Mouse (Mus musculus) hindbrain, embryonic 12.5 days (tissue): Measurements from ENCODE around the gene Rorc. TPM values are rescaled to one million over a fixed set of nuclear protein-coding genes. Genes with fewer than 3 reads are reported as not detected.

Source experiments
- ATAC-seq: fragments of 200-750 bp; cut with Nextera tagmentation; 2 replicates; pipeline ENCODE4 v1.8.0; 2017; ENCODE audit warnings: moderate TSS enrichment; ENCODE audit not compliant: low FRiP score
- H3K27ac ChIP-seq: fragments of 300-500 bp; sonication (generic); 2 replicates; pipeline ENCODE4 v1.5.1; 2016; ENCODE audit warnings: mild to moderate bottlenecking
- H3K27me3 ChIP-seq: fragments of 300-500 bp; sonication (generic); 2 replicates; pipeline ENCODE4 v1.6.1; 2016; ENCODE audit warnings: mild to moderate bottlenecking
- H3K36me3 ChIP-seq: fragments of 300-500 bp; sonication (generic); 2 replicates; pipeline ENCODE4 v1.6.1; 2016; ENCODE audit warnings: mild to moderate bottlenecking
- H3K4me1 ChIP-seq: fragments of 300-500 bp; sonication (generic); 2 replicates; pipeline ENCODE4 v1.6.1; 2016
- H3K4me2 ChIP-seq: fragments of 300-500 bp; sonication (generic); replicated peaks from 2 replicates; pipeline ENCODE4 v1.6.1; 2016; ENCODE audit warnings: mild to moderate bottlenecking
- H3K4me3 ChIP-seq: fragments of 300-500 bp; sonication (generic); 2 replicates; pipeline ENCODE4 v1.5.1; 2016; ENCODE audit warnings: mild to moderate bottlenecking
- H3K9ac ChIP-seq: fragments of 300-500 bp; sonication (generic); 2 replicates; pipeline ENCODE4 v1.6.1; 2016; ENCODE audit warnings: mild to moderate bottlenecking, moderate library complexity
- H3K9me3 ChIP-seq: fragments of 300-500 bp; sonication (generic); replicated peaks from 2 replicates; pipeline ENCODE4 v1.6.1; 2016; ENCODE audit warnings: mild to moderate bottlenecking
- WGBS: fragments of 180-500 bp; shearing (Covaris S2); methylation state at CpG from one replicate; pipeline ENCODE4 v1.1.7; 2016; 5-methylcytosine and 5-hydroxymethylcytosine counted together
- polyA plus RNA-seq: library from polyadenylated mRNA; unstranded; fragments of >200 nt; fragmentation: Nextera tagmentation; extraction: Ambion mirVana; gene quantifications from 2 replicates; pipeline ENCODE4 v1.2.1, GENCODE M21; 2016

The Rorc gene
- polyA plus RNA-seq, 1 experiment from 2014 or later, result 0.76 TPM

- Histone ChIP-seq H3K4me1 (peaks cover 18% of the 10 kb centered on the region), H3K27me3 (peaks cover 49% of the 10 kb centered on the region), H3K27ac (peak overlapping the region; percentile 41), H3K36me3 (no peaks in the 10 kb centered on the region), H3K4me2 (peak overlapping the region; percentile 94), H3K9me3 (no peaks in the 10 kb centered on the region), H3K9ac (peak overlapping the region; percentile 84), H3K4me3 (peak overlapping the region; percentile 57)
- 4% methylated on average over 22 of the region's 23 CpGs for WGBS
- ATAC-seq, result peak; percentile 61
Observed at GRCm38 (mm10) chr3:94364154-94364526, 8.5 kb upstream of the Rorc start.

DNA sequence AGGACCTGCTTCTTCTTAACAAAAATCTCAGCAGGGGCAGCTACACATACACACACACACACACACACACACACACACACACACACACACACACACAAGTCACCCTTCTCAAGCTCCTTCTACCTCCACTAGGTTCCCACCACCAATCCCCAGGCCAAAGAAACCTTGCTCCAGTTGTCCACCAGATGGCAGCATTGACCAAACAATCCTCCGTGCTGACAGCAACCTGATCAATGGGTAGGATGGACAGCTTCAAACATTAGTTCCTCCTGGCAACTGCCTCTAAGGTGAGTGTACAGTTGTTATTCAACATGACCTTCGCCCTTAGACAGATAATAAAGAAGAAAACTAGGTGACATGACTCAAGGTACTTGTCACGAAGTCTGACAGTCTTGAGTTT lies 5.8 kb upstream of the Rorc start:
- WGBS, result 20% methylated on average over 3 of the region's 3 CpGs
- ATAC-seq, result peak; percentile 14; the same call in 1 of the 2 replicates
- no peak overlapping the region for H3K9ac ChIP-seq
- H3K4me3 ChIP-seq, result no peak overlapping the region
- H3K27ac ChIP-seq, result no peak overlapping the region
- no peaks in the 10 kb centered on the region for H3K9me3 ChIP-seq
- H3K4me1 ChIP-seq, result peaks cover 22% of the 10 kb centered on the region
- H3K36me3 ChIP-seq, result no peaks in the 10 kb centered on the region
- peaks cover 46% of the 10 kb centered on the region for H3K27me3 ChIP-seq
- H3K4me2 ChIP-seq, result no peak overlapping the region

DNA sequence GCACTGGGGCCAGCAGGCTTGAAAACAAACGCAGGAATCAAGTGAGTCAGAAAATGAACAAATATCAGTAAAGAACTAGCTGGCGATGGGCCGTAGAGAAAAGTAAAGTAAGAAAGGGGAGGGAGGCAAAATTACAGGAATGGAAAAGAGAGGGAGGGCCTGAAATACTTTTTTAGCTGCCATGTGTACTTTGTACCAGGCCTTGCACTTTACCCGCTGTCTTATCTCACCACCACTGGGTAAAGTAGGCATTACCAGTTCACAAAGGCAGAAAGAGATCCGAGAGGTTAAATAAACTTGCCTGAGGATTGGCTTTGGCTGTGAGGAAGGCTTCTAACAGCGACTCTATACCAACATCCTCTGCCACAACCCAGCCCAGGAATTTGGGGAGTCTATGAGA lies 5.1 kb upstream of the Rorc start:
- H3K36me3 ChIP-seq, result no peaks in the 10 kb centered on the region
- 82% methylated on average over 6 of the region's 6 CpGs for WGBS

GRCm38 (mm10) chr3:94368631-94369030 lies 4.0 kb upstream of the Rorc start:
- H3K9ac ChIP-seq, result no peak overlapping the region
- 69% methylated on average over 6 of the region's 6 CpGs for WGBS
- peaks cover 39% of the 10 kb centered on the region for H3K27me3 ChIP-seq

More for the DNA sequence above, 5.1 kb upstream of the Rorc start:
- H3K9ac ChIP-seq, result no peak overlapping the region
- H3K9me3 ChIP-seq, result no peaks in the 10 kb centered on the region
- H3K27me3 ChIP-seq, result peaks cover 39% of the 10 kb centered on the region
- ATAC-seq, result no peak
- no peak overlapping the region for H3K4me3 ChIP-seq
- H3K27ac ChIP-seq, result no peak overlapping the region
- H3K4me1 ChIP-seq, result peaks cover 21% of the 10 kb centered on the region
- no peak overlapping the region for H3K4me2 ChIP-seq

GRCm38 (mm10) chr3:94369709-94370108 lies 2.9 kb upstream of the Rorc start:
- H3K27me3 ChIP-seq, result peaks cover 34% of the 10 kb centered on the region
- H3K4me2 ChIP-seq, result no peak overlapping the region
- no peaks in the 10 kb centered on the region for H3K9me3 ChIP-seq
- H3K27ac ChIP-seq, result no peak overlapping the region
- no peak for ATAC-seq
- no peak overlapping the region for H3K4me3 ChIP-seq
- 63% methylated on average over 2 of the region's 2 CpGs for WGBS
- no peak overlapping the region for H3K9ac ChIP-seq
- H3K36me3 ChIP-seq, result no peaks in the 10 kb centered on the region
- H3K4me1 ChIP-seq, result peaks cover 23% of the 10 kb centered on the region

More at GRCm38 (mm10) chr3:94368631-94369030, 4.0 kb upstream of the Rorc start:
- Histone ChIP-seq H3K4me2 (no peak overlapping the region), H3K4me3 (no peak overlapping the region), H3K4me1 (peaks cover 25% of the 10 kb centered on the region), H3K9me3 (no peaks in the 10 kb centered on the region), H3K36me3 (no peaks in the 10 kb centered on the region), H3K27ac (no peak overlapping the region)
- ATAC-seq, result no peak

DNA sequence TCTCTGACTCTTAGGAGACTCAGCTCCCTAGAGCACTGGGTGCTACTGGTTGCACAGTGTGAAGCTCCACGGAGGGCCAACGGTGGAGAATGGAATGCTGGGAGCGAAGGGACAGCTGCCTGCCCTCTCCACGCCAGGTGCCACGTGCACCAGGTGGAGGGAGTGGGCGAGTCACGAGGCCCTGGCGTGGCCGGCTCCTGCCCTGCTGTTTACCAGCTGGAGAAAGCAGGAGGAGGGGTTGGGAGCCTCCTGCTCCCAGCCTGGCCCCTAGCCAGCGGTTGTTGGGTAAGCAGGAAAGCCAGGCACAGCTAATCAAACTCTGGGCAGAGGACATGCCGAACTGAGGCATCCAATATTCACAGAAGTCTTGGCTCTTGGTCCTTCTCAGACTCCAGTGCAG lies 957 bp upstream of the Rorc start:
- no peaks in the 10 kb centered on the region for H3K36me3 ChIP-seq
- H3K4me1 ChIP-seq, result peaks cover 23% of the 10 kb centered on the region
- peak overlapping the region; percentile 37 for H3K4me2 ChIP-seq
- no peak overlapping the region for H3K4me3 ChIP-seq
- 6% methylated on average over 11 of the region's 11 CpGs for WGBS
- no peak for ATAC-seq
- no peak overlapping the region for H3K27ac ChIP-seq
- no peaks in the 10 kb centered on the region for H3K9me3 ChIP-seq
- H3K27me3 ChIP-seq, result peaks cover 18% of the 10 kb centered on the region
- H3K9ac ChIP-seq, result no peak overlapping the region; the same call in 1 of the 2 replicates

- H3K9ac ChIP-seq, result no peak overlapping the region; the same call in 1 of the 2 replicates
- no peaks in the 10 kb centered on the region for H3K36me3 ChIP-seq
- peaks cover 18% of the 10 kb centered on the region for H3K27me3 ChIP-seq
- ATAC-seq, result no peak
- H3K4me3 ChIP-seq, result no peak overlapping the region
- no peak overlapping the region for H3K27ac ChIP-seq
- H3K9me3 ChIP-seq, result no peaks in the 10 kb centered on the region
- WGBS, result 0% methylated on average over 3 of the region's 3 CpGs
- peaks cover 23% of the 10 kb centered on the region for H3K4me1 ChIP-seq
- peak overlapping the region; percentile 37 for H3K4me2 ChIP-seq
Observed at GRCm38 (mm10) chr3:94372038-94372437, 556 bp upstream of the Rorc start.

DNA sequence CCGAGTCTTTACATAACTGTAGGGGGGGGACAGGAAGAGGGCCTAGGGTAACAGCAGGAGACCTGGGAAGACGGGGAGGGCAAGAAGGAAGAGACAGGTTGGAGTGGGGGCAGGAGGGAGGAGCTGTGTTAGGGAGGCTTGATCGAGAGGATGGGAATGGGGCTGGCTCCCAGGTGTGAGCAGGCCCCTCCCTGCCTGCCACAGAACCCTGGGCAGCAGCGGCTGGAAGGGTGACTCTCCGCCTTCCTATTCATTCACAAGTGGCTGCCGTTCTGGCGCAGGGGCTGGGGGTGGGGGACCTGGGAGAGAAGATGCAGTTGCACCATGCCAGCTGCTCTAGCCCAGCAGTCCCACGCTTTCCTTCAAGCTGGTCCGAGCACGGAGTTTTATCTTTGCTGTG lies 496 bp downstream of the Rorc start:
- Histone ChIP-seq H3K27ac (no peak overlapping the region), H3K9ac (peak overlapping the region; percentile 39; the same call in 1 of the 2 replicates), H3K4me3 (peak overlapping the region; percentile 6), H3K4me1 (peaks cover 26% of the 10 kb centered on the region), H3K9me3 (no peaks in the 10 kb centered on the region), H3K36me3 (no peaks in the 10 kb centered on the region), H3K27me3 (peaks cover 18% of the 10 kb centered on the region), H3K4me2 (peak overlapping the region; percentile 40)
- peak; percentile 60; the same call in 1 of the 2 replicates for ATAC-seq
- 2% methylated on average over 10 of the region's 10 CpGs for WGBS

DNA sequence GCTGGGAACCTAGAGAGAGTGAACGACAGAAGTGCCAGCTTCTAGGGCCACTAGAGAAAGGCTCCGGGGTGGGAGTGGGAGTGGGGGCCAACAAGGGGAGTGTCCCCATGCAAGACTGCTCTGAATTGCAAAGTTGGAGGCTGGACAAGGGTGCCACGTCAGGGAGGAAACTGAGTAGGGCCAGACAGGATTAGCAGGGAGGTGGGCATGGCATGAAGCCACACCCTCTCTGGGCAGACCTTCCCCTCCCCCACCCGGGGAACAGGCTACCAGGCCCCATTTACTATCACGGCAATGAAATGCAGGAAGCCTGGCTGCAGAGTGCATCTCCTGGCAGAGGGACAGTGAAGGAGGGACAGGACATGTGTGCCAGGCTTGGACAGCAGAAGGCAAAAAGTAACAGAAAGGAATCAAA lies 1.0 kb downstream of the Rorc start:
- Histone ChIP-seq H3K27ac (no peak overlapping the region), H3K9ac (peak overlapping the region; percentile 39), H3K36me3 (no peaks in the 10 kb centered on the region), H3K4me2 (peak overlapping the region; percentile 40), H3K27me3 (peaks cover 18% of the 10 kb centered on the region), H3K9me3 (no peaks in the 10 kb centered on the region), H3K4me3 (peak overlapping the region; percentile 6), H3K4me1 (peaks cover 26% of the 10 kb centered on the region)
- peak; percentile 55 for ATAC-seq
- WGBS, result 0% methylated on average over 5 of the region's 5 CpGs

DNA sequence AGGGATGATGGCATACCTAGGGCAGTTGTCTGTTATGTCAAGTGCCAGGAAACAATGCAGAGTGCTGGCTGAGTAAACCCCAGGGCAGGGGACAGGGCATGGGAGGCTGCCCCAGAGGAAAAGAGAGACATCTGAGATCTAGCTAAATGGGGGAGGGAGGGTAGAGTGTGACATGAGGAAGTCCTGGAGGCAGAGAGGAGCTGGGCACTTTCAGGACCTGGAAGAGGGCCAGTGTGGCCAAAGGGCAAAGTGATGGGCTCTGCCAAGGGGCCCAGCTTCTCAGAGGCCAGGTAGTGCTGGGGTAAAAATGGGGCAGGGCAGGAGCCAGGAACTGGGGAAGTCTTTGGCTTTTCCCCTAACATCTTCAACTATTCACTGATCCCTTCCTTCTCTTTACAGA lies 2.0 kb downstream of the Rorc start:
- H3K9ac ChIP-seq, result no peak overlapping the region
- peaks cover 18% of the 10 kb centered on the region for H3K27me3 ChIP-seq
- no peak for ATAC-seq
- no peaks in the 10 kb centered on the region for H3K36me3 ChIP-seq
- H3K4me2 ChIP-seq, result no peak overlapping the region
- no peaks in the 10 kb centered on the region for H3K9me3 ChIP-seq
- no peak overlapping the region for H3K4me3 ChIP-seq
- H3K4me1 ChIP-seq, result peaks cover 26% of the 10 kb centered on the region
- H3K27ac ChIP-seq, result no peak overlapping the region

DNA sequence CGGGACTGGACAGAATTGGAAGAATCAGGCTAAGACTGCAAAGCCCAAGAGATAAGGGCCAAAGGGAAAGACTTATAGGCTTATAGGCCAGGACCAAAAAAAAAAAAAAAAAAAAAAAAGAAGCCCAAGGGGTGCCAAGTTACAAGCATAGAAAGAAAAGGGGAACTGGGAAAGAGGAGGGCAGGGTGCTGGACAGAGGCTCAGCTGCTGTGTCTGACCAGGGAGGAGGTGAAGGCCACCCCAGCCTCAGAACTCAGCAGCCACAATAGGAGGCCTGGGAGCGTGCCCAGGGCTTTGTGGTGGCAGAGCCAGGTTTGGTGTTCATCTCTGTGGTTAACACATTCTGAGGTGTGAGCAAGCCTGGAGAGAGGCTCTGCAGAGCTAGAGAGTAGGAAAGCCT lies 2.6 kb downstream of the Rorc start:
- peaks cover 26% of the 10 kb centered on the region for H3K4me1 ChIP-seq
- H3K27me3 ChIP-seq, result peaks cover 18% of the 10 kb centered on the region
- H3K9me3 ChIP-seq, result no peaks in the 10 kb centered on the region
- ATAC-seq, result no peak
- WGBS, result 71% methylated on average over 2 of the region's 2 CpGs
- no peak overlapping the region for H3K27ac ChIP-seq
- H3K9ac ChIP-seq, result no peak overlapping the region
- H3K36me3 ChIP-seq, result no peaks in the 10 kb centered on the region
- H3K4me2 ChIP-seq, result no peak overlapping the region
- H3K4me3 ChIP-seq, result no peak overlapping the region

DNA sequence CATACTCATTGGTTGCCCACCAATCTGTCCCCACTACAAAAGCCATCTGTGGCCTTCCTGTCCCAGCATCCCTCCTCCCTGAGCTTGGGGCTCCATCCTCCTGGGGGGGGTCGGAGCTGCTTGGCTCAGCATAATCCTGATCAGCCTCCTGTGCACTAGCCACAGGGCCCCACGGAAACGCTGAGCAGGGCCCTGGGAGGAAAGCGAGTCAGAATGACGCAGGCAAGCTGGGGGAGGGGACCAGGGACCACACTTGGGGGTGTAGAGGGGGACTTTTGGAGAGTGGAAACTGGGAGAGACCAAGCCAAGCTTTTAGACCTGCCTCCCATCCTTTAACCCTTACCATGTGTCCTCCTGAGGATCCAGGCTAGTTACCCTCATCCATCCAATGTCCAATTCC lies 3.3 kb downstream of the Rorc start:
- H3K27ac ChIP-seq, result no peak overlapping the region
- WGBS, result 47% methylated on average over 5 of the region's 5 CpGs
- H3K27me3 ChIP-seq, result peaks cover 18% of the 10 kb centered on the region
- H3K4me1 ChIP-seq, result peaks cover 29% of the 10 kb centered on the region
- no peak overlapping the region for H3K4me2 ChIP-seq
- no peaks in the 10 kb centered on the region for H3K36me3 ChIP-seq
- no peak for ATAC-seq
- no peaks in the 10 kb centered on the region for H3K9me3 ChIP-seq
- no peak overlapping the region for H3K9ac ChIP-seq
- H3K4me3 ChIP-seq, result no peak overlapping the region

GRCm38 (mm10) chr3:94377028-94377923 lies 4.7 kb downstream of the Rorc start:
- Histone ChIP-seq H3K27me3 (peaks cover 18% of the 10 kb centered on the region), H3K4me2 (no peak overlapping the region), H3K9ac (no peak overlapping the region), H3K4me1 (peaks cover 20% of the 10 kb centered on the region), H3K9me3 (no peaks in the 10 kb centered on the region), H3K4me3 (no peak overlapping the region), H3K36me3 (no peaks in the 10 kb centered on the region), H3K27ac (no peak overlapping the region)
- ATAC-seq, result no peak
- WGBS, result 20% methylated on average over 13 of the region's 13 CpGs
